Mouse (Mus musculus): ENCODE measurements around the gene Gm5447. TPM values are rescaled to one million over a fixed set of nuclear protein-coding genes. Genes with fewer than 3 reads are reported as not detected.

The Gm5447 gene
- total RNA-seq, 2 experiments from 2014 or later: 0.33 TPM; not detected in 1

GRCm38 (mm10) chr13:30968311-30968710, 5.7 kb upstream of the Gm5447 start:
- no peak for DNase-seq (ENCODE audit: low spot score in 2 of 2)
- TF ChIP-seq CTCF (conservative IDR thresholded peaks at IDR 0.05): no peak
- Histone ChIP-seq H3K27ac (no peak overlapping the region), H3K4me3 (no peak overlapping the region)

DNA sequence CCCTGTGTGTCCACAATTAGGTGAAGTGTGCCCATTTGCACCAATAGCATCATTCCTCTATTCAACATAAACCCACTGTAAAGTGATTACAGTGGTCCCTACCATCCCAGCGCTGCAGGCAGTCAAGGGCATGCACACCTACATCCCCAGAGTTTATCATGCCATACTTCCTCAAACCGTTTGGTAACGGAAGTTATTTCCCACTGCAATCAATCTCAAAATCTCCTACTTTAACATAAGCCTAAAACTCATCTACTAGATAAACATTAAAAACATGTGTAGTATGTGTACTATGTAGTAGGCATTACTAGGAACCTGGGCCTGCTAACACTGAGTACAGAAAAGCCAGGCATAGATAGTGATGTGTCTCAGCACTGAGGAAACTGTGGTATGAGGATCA, 3.0 kb upstream of the Gm5447 start:
- no peak overlapping the region for H3K27ac ChIP-seq
- TF ChIP-seq CTCF (conservative IDR thresholded peaks at IDR 0.05): no peak
- H3K4me3 ChIP-seq: no peak overlapping the region
- DNase-seq (ENCODE audit: low spot score in 2 of 2): no peak

- no peak for TF ChIP-seq CTCF (conservative IDR thresholded peaks at IDR 0.05)
- Histone ChIP-seq H3K4me3 (no peak overlapping the region), H3K27ac (no peak overlapping the region)
- no peak for DNase-seq (ENCODE audit: low spot score in 2 of 2)
These were observed 1.9 kb upstream of the Gm5447 start for GRCm38 (mm10) chr13:30972102-30972501.

GRCm38 (mm10) chr13:30974247-30974630, 235 bp downstream of the Gm5447 start:
- TF ChIP-seq CTCF (conservative IDR thresholded peaks at IDR 0.05): no peak
- no peak for DNase-seq (ENCODE audit: low spot score in 2 of 2)
- Histone ChIP-seq H3K27ac (peak overlapping the region; percentile 80), H3K4me3 (peak overlapping the region; percentile 97)

- no peak for DNase-seq (ENCODE audit: low spot score in 2 of 2)
- TF ChIP-seq CTCF (conservative IDR thresholded peaks at IDR 0.05): no peak
These were observed 2.6 kb downstream of the Gm5447 start for GRCm38 (mm10) chr13:30976536-30977084.

GRCm38 (mm10) chr13:30978224-30978623, 4.2 kb downstream of the Gm5447 start:
- no peak for TF ChIP-seq CTCF (conservative IDR thresholded peaks at IDR 0.05)
- Histone ChIP-seq H3K4me3 (no peak overlapping the region), H3K27ac (no peak overlapping the region)
- no peak for DNase-seq (ENCODE audit: low spot score in 2 of 2)

More at GRCm38 (mm10) chr13:30976536-30977084, 2.6 kb downstream of the Gm5447 start:
- Histone ChIP-seq H3K4me3 (no peak overlapping the region), H3K27ac (no peak overlapping the region)

DNA sequence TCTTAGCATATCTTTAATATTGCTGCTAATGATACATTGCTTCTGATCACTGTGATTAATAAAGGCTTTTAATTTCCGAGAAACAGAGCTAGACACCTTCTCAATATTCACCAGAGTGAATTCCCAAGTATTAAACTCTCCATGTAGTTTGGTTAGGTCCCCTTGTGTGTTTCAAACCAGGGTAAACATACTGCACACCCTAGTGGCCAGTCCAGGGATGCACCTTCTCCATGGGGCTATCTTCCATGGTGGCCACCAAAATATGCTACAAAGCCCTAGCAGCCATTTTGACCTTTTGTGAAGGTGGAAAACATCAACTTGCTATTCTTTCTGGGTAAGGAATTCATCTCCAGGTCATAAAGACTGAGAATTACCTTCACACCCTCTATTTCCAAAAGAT, 7.7 kb downstream of the Gm5447 start:
- peak in 1 of 2 experiments; percentile 45 for DNase-seq (ENCODE audit: low spot score in 2 of 2)
- no peak overlapping the region for H3K27ac ChIP-seq
- TF ChIP-seq CTCF (conservative IDR thresholded peaks at IDR 0.05): peak; percentile 87
- H3K4me3 ChIP-seq: no peak overlapping the region

DNA sequence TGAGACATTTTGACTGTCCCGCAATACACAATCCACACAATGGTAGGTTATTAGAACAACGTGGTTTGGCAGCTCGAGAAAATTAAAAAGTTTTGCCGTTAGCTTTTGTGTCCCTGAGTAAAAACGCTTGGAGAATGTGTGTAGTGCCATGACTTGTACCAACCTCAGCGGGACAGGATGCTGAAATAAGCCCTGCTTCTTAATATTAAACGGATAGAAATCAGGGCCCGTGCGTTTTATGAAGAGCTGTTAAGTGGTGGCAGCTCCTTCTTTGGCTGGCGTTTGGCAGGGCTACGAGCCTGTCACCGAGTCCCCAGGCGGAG, 11.2 kb downstream of the Gm5447 start:
- H3K4me3 ChIP-seq: peak overlapping the region; percentile 52
- peak in 1 of 2 experiments; percentile 31 for DNase-seq (ENCODE audit: low spot score in 2 of 2)
- H3K27ac ChIP-seq: peak overlapping the region; percentile 82
- no peak for TF ChIP-seq CTCF (conservative IDR thresholded peaks at IDR 0.05)

GRCm38 (mm10) chr13:30985598-30986466, 11.8 kb downstream of the Gm5447 start:
- Histone ChIP-seq H3K27ac (peak overlapping the region; percentile 82), H3K4me3 (peak overlapping the region; percentile 52)
- no peak for TF ChIP-seq CTCF (conservative IDR thresholded peaks at IDR 0.05)
- no peak for DNase-seq (ENCODE audit: low spot score in 2 of 2)

- no peak for DNase-seq (ENCODE audit: low spot score in 2 of 2)
- H3K27ac ChIP-seq: peak overlapping the region; percentile 82
- no peak overlapping the region; the same call in 1 of the 2 replicates for H3K4me3 ChIP-seq
- no peak for TF ChIP-seq CTCF (conservative IDR thresholded peaks at IDR 0.05)
These were observed 13.0 kb downstream of the Gm5447 start for GRCm38 (mm10) chr13:30986934-30987455.

DNA sequence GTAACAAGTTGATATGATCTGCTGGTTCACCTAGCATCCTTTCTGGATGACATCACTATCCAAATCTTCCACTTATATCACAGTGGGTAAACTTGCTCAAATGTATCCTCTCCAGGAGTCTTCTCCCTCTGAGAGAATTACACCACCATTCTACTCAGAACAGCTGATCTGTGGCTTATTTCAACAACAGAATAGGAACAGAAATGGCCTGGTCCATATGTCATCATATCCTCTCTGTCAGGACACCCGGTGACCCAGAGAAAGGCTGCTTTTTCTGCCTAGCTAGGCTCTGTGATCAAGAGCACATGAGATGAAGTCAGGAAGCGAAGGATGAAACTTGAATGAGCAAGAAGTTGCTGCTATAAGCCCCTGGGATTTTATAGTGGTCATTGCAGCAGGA, 13.7 kb downstream of the Gm5447 start:
- DNase-seq (ENCODE audit: low spot score in 2 of 2): no peak
- no peak for TF ChIP-seq CTCF (conservative IDR thresholded peaks at IDR 0.05)
- Histone ChIP-seq H3K27ac (no peak overlapping the region), H3K4me3 (no peak overlapping the region)

- Histone ChIP-seq H3K4me3 (no peak overlapping the region), H3K27ac (no peak overlapping the region)
- no peak for DNase-seq (ENCODE audit: low spot score in 2 of 2)
- no peak for TF ChIP-seq CTCF (conservative IDR thresholded peaks at IDR 0.05)
These were observed 15.7 kb downstream of the Gm5447 start for GRCm38 (mm10) chr13:30989710-30990109.

DNA sequence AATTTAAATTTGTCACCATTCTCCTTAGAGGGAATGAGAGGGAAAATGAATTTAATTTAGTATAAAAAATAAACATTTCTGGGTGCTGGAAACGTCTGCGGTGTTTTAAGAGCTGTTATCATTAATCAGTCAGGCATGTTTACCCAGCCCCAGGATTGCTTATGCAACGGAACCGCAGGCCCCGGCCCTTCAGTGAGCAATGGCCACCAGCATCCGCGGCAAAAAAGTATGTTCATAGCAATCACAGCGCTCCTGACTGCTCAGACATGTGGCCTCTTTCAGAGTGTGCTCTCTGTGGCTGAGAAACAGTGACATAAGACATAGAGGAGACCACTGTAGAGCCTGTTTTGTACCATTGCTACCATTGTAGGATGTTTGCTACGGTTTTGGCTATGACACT, 16.2 kb downstream of the Gm5447 start:
- Histone ChIP-seq H3K4me3 (no peak overlapping the region), H3K27ac (no peak overlapping the region)
- DNase-seq (ENCODE audit: low spot score in 2 of 2): no peak
- TF ChIP-seq CTCF (conservative IDR thresholded peaks at IDR 0.05): no peak

DNA sequence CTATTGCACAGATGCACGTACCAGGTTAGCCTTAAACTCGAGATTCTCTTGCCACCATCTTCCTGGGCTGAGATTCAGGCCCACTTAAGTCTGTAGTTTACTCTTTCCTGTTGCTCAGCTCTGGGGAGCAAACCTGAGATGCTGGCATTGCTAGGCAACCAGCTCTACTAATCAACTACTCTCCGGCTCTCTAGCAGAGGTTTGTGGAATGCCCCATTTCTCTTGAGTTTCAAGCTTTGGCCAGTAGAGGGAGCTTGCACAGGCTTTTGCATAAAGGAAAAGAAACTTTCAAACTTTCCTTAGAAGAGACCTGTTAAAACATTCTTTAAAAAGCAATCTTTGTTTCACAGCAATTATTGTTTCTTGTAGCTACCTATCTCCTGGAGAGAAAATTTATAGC, 19.8 kb downstream of the Gm5447 start:
- Histone ChIP-seq H3K27ac (no peak overlapping the region), H3K4me3 (no peak overlapping the region)
- TF ChIP-seq CTCF (conservative IDR thresholded peaks at IDR 0.05): peak; percentile 94
- DNase-seq (ENCODE audit: low spot score in 2 of 2): peak; percentile 58 to 69

Data from layer of hippocampus, adult 2 months (tissue).